Mouse (Mus musculus) olfactory bulb, adult 2 months (tissue): ENCODE data around the gene Ceacam2. TPM values are rescaled to one million over a fixed set of nuclear protein-coding genes. Genes with fewer than 3 reads are reported as not detected.
"Not testable (repeated sequence)": the region's sequence is repeated elsewhere in the genome, so short reads cannot be mapped to it uniquely, and the experiment has no call there.

Experiments used
- H3K27ac ChIP-seq: fragments of 200-500 bp; 2 replicates; pipeline ENCODE4 v1.5.1; 2012; ENCODE audit warnings: low read depth, low read length; ENCODE audit not compliant: insufficient read depth
- H3K4me1 ChIP-seq: fragments of 200-500 bp; 2 replicates; pipeline ENCODE4 v1.6.1; 2012; ENCODE audit warnings: low read length; ENCODE audit not compliant: control insufficient read depth, insufficient read depth
- H3K4me3 ChIP-seq: fragments of 200-500 bp; 2 replicates; pipeline ENCODE4 v1.5.1; 2012; ENCODE audit warnings: mild to moderate bottlenecking, low read depth, low read length, moderate library complexity; ENCODE audit not compliant: insufficient read depth
- CTCF ChIP-seq: fragments of 200-500 bp; IDR thresholded peaks from 2 replicates; pipeline ENCODE4 v1.5.1; 2012; ENCODE audit warnings: low read depth, mild to moderate bottlenecking, low read length, moderate library complexity; ENCODE audit not compliant: insufficient read depth
- POLR2A ChIP-seq: fragments of 200-500 bp; IDR thresholded peaks from 2 replicates; pipeline ENCODE4 v1.6.1; 2012; ENCODE audit warnings: mild to moderate bottlenecking, low read depth, low read length, moderate library complexity; ENCODE audit not compliant: insufficient read depth
- WGBS: fragments of 180-500 bp; shearing (Covaris S2); methylation state at CpG from one replicate; pipeline ENCODE4 v1.1.7; 2018; 5-methylcytosine and 5-hydroxymethylcytosine counted together
- polyA plus RNA-seq: library from polyadenylated mRNA; stranded (reverse); fragments of >200 nt; gene quantifications from 2 replicates; pipeline ENCODE4 v1.2.4, GENCODE M21; 2012; ENCODE audit warnings: low replicate concordance; ENCODE audit not compliant: missing spikeins, insufficient read depth, insufficient read length

The Ceacam2 gene
- polyA plus RNA-seq, 1 experiment = not detected

DNA sequence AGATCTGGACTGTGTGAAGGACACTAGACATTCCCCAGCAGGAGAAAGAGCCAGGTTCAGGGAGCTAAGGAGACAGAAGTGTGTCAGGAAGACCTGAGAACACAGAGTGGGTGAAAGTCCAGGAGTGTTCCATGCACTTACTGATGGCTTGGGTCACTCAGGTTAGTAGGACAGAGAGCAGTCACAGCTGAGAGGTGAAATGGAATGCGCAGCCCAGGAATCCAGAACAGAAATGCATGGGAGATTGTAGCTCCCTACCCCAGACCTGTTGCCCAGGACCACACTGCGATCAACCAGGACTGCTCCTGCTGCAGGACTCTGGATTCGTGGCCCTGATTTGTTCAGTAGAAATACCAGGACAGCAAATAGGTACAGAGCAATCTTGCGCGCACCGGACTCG is 29.1 kb upstream of the Ceacam2 start:
- no peak for TF ChIP-seq CTCF
- no peak for TF ChIP-seq POLR2A
- H3K27ac ChIP-seq = no peak overlapping the region
- no peaks in the 10 kb centered on the region for H3K4me1 ChIP-seq
- 95% methylated on average over 7 of the region's 7 CpGs for WGBS
- H3K4me3 ChIP-seq = no peak overlapping the region

DNA sequence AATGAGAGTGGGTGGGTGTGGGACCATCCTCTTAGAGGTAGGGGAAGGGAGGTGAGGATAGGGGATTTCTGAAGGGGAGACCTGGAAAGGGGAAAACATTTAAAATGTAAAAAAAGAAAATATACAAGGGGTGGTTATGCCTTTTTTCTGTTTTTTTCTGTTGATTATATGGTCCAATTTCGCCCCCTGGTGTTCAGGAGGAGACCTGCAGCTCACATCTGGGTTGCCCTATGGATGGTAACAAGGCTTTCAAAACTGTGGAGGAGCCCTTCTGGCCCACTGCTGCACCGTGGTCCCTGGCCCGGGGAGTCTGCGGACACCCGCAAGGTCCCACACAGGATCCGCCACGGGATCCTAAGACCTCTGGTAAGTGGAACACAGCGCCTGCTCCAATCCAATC is 1.8 kb upstream of the Ceacam2 start:
- WGBS = 62% methylated on average over 8 of the region's 8 CpGs

DNA sequence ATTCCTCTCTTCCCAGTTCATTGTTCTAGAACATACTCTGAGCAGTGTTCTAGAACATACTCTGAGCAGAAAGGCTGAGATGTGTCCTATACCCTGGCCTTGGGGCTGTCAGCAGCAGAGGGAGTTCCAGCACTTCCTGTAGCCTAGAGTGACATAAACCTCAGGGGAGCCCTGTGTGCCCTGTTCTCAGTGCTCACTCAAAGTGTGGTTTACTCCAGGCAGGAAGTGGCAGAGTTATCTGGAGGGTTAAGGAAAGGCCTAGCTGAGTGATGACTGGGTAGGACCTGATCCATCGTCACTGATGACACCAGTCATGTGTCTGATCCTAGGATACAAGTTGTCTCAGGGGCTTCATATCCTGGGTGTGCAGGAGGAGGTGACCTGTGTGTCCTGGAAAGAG is 297 bp upstream of the Ceacam2 start:
- WGBS = 100% methylated on average over 1 of the region's 1 CpGs
- not testable (repeated sequence) for H3K4me3 ChIP-seq

More for the DNA sequence above, 1.8 kb upstream of the Ceacam2 start:
- not testable (repeated sequence) for H3K4me3 ChIP-seq, H3K4me1 ChIP-seq, H3K27ac ChIP-seq

DNA sequence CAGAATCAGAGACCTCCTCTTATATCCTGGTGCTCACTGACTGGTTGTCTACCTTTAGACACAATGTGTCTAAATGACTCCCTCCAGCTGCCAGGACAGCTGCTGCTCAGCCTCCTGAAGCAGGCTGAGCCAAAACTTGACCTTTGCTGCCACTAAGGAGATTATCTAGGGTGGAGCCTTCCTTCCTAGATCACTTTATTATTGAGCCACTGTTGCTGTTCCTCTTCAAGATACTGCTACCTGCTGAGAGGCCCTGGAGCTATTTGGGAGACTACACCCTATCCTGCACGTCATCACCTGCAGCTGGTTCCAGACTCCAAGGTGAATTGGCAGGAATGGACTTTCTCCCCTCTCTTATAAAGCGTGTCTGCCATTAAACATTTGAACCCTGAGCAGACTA is 8.8 kb downstream of the Ceacam2 start:
- Histone ChIP-seq H3K4me3 (no peak overlapping the region), H3K4me1 (peaks cover 4% of the 10 kb centered on the region; the same call in 1 of the 2 replicates), H3K27ac (no peak overlapping the region)
- TF ChIP-seq CTCF (no peak), POLR2A (no peak)
- WGBS = 78% methylated on average over 2 of the region's 2 CpGs

More for the DNA sequence above, 297 bp upstream of the Ceacam2 start:
- not testable (repeated sequence) for H3K27ac ChIP-seq, H3K4me1 ChIP-seq

DNA sequence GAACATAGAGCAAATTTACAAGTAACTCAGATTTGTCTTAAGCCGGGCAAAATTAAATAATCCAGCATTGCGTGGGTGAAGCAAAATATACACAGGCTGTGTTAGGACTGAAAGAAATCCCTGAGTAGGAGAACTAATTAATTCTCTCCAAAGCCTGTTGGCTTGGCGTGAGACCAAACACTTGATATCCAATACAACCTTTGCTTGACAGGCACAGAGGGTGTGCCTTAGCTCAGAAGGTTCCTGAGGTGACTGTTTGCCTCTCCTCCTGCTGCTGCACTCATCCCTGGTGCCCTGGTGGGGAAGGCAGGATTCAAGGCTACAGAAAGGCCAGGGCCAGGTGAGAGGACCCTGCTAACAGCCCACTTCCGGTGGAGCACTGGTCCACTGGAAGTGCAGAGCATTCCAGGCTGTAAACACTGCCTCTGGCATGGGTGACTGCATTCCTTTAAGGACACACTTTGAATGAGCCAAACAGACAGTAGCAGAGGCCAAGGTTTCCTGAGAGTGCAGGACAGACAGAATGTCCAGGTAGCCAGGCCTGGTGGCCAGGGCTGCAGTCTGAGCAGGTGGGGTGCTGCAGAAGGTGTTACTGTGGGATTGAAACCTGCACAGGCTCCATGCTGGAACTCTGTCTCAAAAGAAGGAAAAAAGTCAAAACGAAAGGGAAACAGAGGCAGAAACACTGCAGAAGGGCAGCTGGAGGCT is 23.4 kb downstream of the Ceacam2 start:
- WGBS = 19% methylated on average over 2 of the region's 5 CpGs
- H3K4me3 ChIP-seq, H3K27ac ChIP-seq, H3K4me1 ChIP-seq: not testable (repeated sequence)

DNA sequence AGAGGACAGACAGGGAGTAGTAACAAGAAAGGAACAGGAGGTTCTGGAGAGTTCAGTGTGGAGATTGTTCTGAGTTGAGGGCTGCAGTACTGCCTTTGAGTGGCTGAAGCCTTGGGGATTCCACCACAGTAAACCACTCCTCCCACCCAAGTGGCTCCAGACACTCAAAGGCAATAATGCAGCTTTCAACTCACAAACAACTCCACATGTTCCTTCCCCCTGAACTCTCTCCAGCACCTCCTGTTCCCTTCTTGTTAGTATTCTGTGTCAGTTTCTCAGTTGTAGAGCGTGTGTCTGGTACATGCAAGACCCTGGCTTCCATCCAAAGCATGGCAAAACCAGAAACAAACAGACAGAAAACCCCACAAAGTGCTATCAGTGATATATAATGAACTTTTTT is 24.0 kb downstream of the Ceacam2 start:
- H3K4me1 ChIP-seq, H3K27ac ChIP-seq, H3K4me3 ChIP-seq: not testable (repeated sequence)
- WGBS = 35% methylated on average over 1 of the region's 1 CpGs

DNA sequence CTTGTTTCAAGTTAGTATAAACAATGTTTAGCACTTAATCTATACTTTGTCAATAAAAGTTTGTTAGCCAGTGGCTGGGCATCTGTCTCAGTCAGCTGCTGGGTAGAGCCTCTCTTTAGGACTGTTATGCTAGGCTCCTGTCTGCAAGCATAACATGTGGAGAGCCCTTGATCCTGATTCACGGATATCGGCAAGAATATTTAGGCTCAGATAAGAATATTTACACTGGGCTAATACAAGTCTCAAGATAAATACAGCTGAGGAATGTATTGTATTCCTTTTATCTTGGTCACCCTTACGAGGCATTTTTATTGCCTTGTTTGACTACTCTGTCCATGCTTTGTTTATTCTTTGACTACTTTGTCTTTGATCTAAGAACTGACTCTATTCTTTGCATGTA is 29.7 kb downstream of the Ceacam2 start:
- Histone ChIP-seq H3K4me1 (no peaks in the 10 kb centered on the region), H3K4me3 (no peak overlapping the region), H3K27ac (no peak overlapping the region)
- 80% methylated on average over 3 of the region's 3 CpGs for WGBS
- no peak for TF ChIP-seq POLR2A
- no peak for TF ChIP-seq CTCF

DNA sequence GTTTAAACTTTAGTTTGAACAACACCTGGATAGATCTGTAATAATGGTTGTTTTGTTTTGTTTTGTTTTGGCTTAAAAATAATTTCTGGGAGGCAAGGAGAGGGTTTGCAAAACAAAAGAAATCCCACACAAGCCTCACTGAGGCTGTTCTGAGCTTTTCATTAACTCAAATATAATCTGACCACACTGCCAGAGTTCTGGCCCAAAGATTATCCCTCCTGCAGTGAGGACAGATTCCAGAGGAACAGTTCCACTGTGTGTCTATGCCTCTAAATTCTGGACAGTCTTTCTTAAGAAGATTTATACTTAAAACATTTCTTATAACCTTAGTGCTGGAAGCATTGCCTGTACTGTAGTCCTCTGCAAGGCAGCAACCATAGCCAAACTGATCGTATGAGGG is 45.0 kb downstream of the Ceacam2 start:
- Histone ChIP-seq H3K4me1 (no peaks in the 10 kb centered on the region), H3K27ac (no peak overlapping the region), H3K4me3 (no peak overlapping the region)
- TF ChIP-seq POLR2A (no peak), CTCF (no peak)
- WGBS = 76% methylated on average over 1 of the region's 1 CpGs

DNA sequence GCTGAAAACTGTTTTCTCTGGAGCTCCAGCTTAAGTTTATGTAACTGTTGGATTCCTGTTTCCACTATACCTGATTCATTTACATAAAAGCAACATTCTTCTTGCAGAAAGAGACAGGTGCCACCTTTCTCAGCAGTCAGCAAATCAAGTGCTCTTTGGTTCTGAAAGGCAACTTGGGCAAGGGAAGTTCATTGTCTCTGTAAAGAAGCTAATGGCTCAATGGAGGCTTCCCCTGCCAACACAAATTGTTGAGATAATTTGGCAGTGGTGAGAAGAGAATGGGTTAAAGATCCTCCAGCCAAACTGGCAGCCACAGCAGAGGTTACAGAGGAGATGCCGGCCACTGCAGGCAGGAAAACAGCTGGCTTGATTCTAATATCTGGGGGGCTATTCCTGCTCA is 49.0 kb downstream of the Ceacam2 start:
- not testable (repeated sequence) for H3K27ac ChIP-seq, H3K4me1 ChIP-seq, H3K4me3 ChIP-seq
- WGBS = no CpG with 5 or more reads among the region's 1 CpGs

DNA sequence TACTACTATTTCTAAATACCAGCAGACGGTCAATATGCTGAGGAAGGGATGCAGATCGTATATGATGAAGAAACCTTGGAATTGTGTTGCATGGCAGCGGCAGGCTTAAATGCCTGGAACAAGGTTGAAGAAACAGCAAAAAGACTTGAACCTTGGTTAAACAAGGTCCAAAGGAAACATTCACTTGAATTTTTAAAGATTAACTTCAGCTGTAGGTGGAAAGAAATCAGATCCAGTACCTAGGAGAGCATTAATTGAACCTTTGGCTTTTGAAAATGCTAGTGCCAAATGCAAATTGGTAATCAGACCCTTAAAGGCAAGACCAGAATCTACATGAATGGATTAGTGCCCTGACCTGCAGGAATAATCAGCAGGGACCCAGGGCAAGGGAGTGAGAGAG is 50.3 kb downstream of the Ceacam2 start:
- WGBS = 95% methylated on average over 3 of the region's 3 CpGs
- not testable (repeated sequence) for H3K27ac ChIP-seq, H3K4me1 ChIP-seq, H3K4me3 ChIP-seq
